ENCODE assay signal across 10 mouse cellular contexts in genomic region chr4:106865415-106866110, GRCm38 (mm10). TPM values are rescaled to one million over a fixed set of nuclear protein-coding genes. Genes with fewer than 3 reads are reported as not detected.
DNase-seq lines count a peak whose midpoint lies in the region; ATAC-seq lines count a peak whose summit lies in the region.
"Had no signal": no experiment of that assay in that cellular context is flagged by ENCODE, and none has a peak within 500 bp of the region (broad histone marks: within the 10 kb centered on the region; RNA-seq: fewer than 3 reads in every experiment).

No protein-coding gene starts in this region.

- H3K4me2 ChIP-seq in heart, embryonic 12.5 days = no peak overlapping the region
- H3K4me2 ChIP-seq in hindbrain, embryonic 14.5 days (replicated peaks) = no peak overlapping the region

- intact Hi-C loops in left cerebral cortex, postnatal 14 days (cut with DNase I) = no loop called here

- H3K27ac ChIP-seq in heart, embryonic 12.5 days (ENCODE audit: poor library complexity, severe bottlenecking) = peak overlapping the region; percentile 55
- peak overlapping the region; percentile 52; the same call in 1 of the 2 replicates for H3K27ac ChIP-seq in hindbrain, embryonic 14.5 days

- no peaks in the 10 kb centered on the region for H3K27me3 ChIP-seq in heart, embryonic 12.5 days (replicated peaks)
- no peaks in the 10 kb centered on the region for H3K27me3 ChIP-seq in hindbrain, embryonic 14.5 days (ENCODE audit: control insufficient read depth, insufficient read depth, low read length)
- H3K27me3 ChIP-seq: megakaryocyte, embryonic 14.5 days had no signal

- H3K9ac ChIP-seq in heart, embryonic 12.5 days = peak overlapping the region; percentile 23
- H3K9ac ChIP-seq in hindbrain, embryonic 14.5 days = peak overlapping the region; percentile 34; the same call in 1 of the 2 replicates

- H3K4me3 ChIP-seq in heart, embryonic 12.5 days = no peak overlapping the region
- H3K4me3 ChIP-seq in hindbrain, embryonic 14.5 days (replicated peaks; ENCODE audit: low read length) = no peak overlapping the region
- H3K4me3 ChIP-seq: megakaryocyte, embryonic 14.5 days had no signal

- 17% methylated on average over 19 of the region's 19 CpGs for WGBS in heart, embryonic 12.5 days
- 14% methylated on average over 19 of the region's 19 CpGs for WGBS in hindbrain, embryonic 14.5 days

- no peaks in the 10 kb centered on the region for H3K36me3 ChIP-seq in heart, embryonic 12.5 days
- no peaks in the 10 kb centered on the region for H3K36me3 ChIP-seq in hindbrain, embryonic 14.5 days (replicated peaks; ENCODE audit: control insufficient read depth, insufficient read depth)

- H3K9me3 ChIP-seq in heart, embryonic 12.5 days (replicated peaks) = no peaks in the 10 kb centered on the region
- no peaks in the 10 kb centered on the region for H3K9me3 ChIP-seq in hindbrain, embryonic 14.5 days (ENCODE audit: control insufficient read depth, low read length)
- H3K9me3 ChIP-seq: megakaryocyte, embryonic 14.5 days had no signal

- no peak for ATAC-seq in heart, embryonic 12.5 days (ENCODE audit: insufficient number of reproducible peaks, low FRiP score)
- ATAC-seq in hindbrain, embryonic 14.5 days (ENCODE audit: low FRiP score) = peak; percentile 5; the same call in 1 of the 2 replicates
- ATAC-seq in megakaryocyte, adult 5-6 weeks (ENCODE audit: poor library complexity, severe bottlenecking) = peak; percentile 36
- ATAC-seq in activated CD4-positive, CD25-positive, alpha-beta regulatory T cell, adult 4 months = no peak

- H3K4me1 ChIP-seq in heart, embryonic 12.5 days (replicated peaks) = peaks cover 80% of the 10 kb centered on the region
- peaks cover 26% of the 10 kb centered on the region for H3K4me1 ChIP-seq in hindbrain, embryonic 14.5 days (replicated peaks; ENCODE audit: control insufficient read depth, insufficient read depth, low read length)

- DNase-seq in heart, adult 8-10 months (ENCODE audit: low spot score) = no peak
- DNase-seq in ZHBTc4 (ENCODE audit: low read depth, low spot score) = peak; percentile 61
- no peak for DNase-seq in hindbrain, embryonic 14.5 days (ENCODE audit: low spot score)
- no peak for DNase-seq in gastrocnemius, postnatal 25 days
- no peak for DNase-seq in left cerebral cortex, postnatal 14 days (ENCODE audit: low spot score in 2 of 2)
- DNase-seq: cerebellum, adult 11-12 months had no signal

RNA-seq across cellular contexts. Expression of gene Ssbp3, which starts 44.9 kb away (rescaled TPM):
- polyA plus RNA-seq in heart, embryonic 12.5 days (2016; fragmentation: Nextera tagmentation; extraction: Ambion mirVana) = 101 and 105 TPM in 2 replicates
- total RNA-seq in heart, adult 8-10 months (2022) = 10 to 100 TPM; 34.2 to 42.5 (median 36.2) TPM
- polyA plus RNA-seq in hindbrain, embryonic 14.5 days (2014; fragmentation: Nextera tagmentation; extraction: Ambion mirVana) = 93.0 and 100 TPM in 2 replicates
- 26.2 and 27.6 TPM in 2 replicates for total RNA-seq in megakaryocyte, adult 5-6 weeks (2015)
- total RNA-seq in megakaryocyte, adult 5-6 weeks (2017) = 21.6 and 23.9 TPM in 2 replicates
- total RNA-seq in gastrocnemius, postnatal 25 days (2021) = 10 to 100 TPM; 18.7 to 19.5 TPM
- 10 to 100 TPM; 42.9 to 48.0 TPM for polyA plus RNA-seq in activated CD4-positive, CD25-positive, alpha-beta regulatory T cell, adult 4 months (2017; shearing (Covaris generic))
- 100 to 1,000 TPM; 109 to 115 TPM for total RNA-seq in left cerebral cortex, postnatal 14 days (2021)

Comparison
In these comparisons a context has a peak if more than half of its experiments do, and no peak if none do; other contexts are left out.
1. ATAC-seq: peak in hindbrain, embryonic 14.5 days (single experiment) and megakaryocyte, adult 5-6 weeks (single experiment); none in heart, embryonic 12.5 days (single experiment) and activated CD4-positive, CD25-positive, alpha-beta regulatory T cell, adult 4 months (single experiment).